Mouse (Mus musculus) cerebellum, adult 8-10 months (tissue): Measurements from ENCODE around the gene Gm8677.
"Not testable (repeated sequence)": the region's sequence is repeated elsewhere in the genome, so short reads cannot be mapped to it uniquely, and the experiment has no call there.

Source experiments
- DNase-seq: peaks from one replicate; pipeline ENCODE4 v3.0.0; 2022

The Gm8677 gene

DNA sequence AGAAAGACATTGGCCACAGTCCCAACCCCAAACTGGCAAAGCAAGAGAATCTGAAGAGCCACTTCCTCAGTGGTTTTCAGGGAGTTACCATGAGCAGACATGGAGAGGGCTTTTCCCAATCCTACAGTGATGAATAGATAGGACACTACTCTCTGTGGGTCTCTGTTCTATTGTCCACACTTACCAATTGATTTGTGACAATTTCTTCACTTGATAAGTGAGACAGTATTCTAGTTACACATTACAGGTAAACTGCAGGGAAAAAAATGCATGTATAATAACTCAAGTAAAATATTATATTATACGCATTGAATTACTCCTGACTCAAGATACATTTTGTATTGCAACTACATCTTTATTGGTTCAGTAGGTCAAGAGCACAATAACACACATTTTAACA lies at the start of gene Gm8677:
Gm8677 (minus strand) TSS at position 101 of the 400 bp plus-strand sequence.
- not testable (repeated sequence) for DNase-seq

DNA sequence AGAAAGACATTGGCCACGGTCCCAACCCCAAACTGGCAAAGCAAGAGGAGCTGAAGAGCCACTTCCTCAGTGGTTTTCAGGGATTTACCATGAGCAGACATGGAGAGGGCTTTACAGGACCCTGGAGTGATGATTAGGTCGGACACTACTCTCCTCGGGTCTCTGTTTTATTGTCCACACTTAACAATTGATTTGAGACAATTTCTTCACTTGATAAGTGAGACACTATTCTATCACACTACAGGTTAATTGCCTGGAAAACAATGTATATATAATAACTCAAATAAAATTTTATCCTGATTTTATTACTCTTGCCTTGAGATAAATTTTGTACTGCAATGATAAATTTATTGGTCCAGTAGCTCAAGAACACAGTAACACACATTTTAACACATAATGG lies 30.6 kb upstream of the Gm8677 start, which contains the start of gene Gm4201:
Gm4201 (minus strand) TSS at position 101 of the 400 bp plus-strand sequence.
- not testable (repeated sequence) for DNase-seq

DNA sequence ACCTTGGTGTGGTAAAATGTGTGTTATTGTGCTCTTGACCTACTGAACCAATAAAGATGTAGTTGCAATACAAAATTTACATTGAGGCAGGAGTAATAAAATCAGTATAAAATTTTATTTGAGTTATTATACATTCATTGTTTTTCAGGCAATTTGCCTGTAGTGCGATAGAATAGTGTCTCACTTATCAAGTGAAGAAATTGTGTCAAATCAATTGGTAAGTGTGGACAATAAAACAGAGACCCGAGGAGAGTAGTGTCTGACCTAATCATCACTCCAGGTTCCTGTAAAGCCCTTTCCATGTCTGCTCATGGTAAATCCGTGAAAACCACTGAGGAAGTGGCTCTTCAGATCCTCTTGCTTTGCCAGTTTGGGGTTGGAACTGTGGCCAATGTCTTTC lies 12.0 kb downstream of the Gm8677 start, which contains the start of gene Vmn1r152:
Vmn1r152 (plus strand) TSS at position 301 of the 400 bp plus-strand sequence.
- not testable (repeated sequence) for DNase-seq

- not testable (repeated sequence) for DNase-seq
Measured at GRCm38 (mm10) chr7:22499578-22499977, 35.1 kb downstream of the Gm8677 start, which contains the start of gene Vmn1r151. Gene Vmn1r151 (minus strand): TSS chr7:22499678.
